Comparison of ENCODE assay signal across 9 mouse cellular contexts in the genomic region with DNA sequence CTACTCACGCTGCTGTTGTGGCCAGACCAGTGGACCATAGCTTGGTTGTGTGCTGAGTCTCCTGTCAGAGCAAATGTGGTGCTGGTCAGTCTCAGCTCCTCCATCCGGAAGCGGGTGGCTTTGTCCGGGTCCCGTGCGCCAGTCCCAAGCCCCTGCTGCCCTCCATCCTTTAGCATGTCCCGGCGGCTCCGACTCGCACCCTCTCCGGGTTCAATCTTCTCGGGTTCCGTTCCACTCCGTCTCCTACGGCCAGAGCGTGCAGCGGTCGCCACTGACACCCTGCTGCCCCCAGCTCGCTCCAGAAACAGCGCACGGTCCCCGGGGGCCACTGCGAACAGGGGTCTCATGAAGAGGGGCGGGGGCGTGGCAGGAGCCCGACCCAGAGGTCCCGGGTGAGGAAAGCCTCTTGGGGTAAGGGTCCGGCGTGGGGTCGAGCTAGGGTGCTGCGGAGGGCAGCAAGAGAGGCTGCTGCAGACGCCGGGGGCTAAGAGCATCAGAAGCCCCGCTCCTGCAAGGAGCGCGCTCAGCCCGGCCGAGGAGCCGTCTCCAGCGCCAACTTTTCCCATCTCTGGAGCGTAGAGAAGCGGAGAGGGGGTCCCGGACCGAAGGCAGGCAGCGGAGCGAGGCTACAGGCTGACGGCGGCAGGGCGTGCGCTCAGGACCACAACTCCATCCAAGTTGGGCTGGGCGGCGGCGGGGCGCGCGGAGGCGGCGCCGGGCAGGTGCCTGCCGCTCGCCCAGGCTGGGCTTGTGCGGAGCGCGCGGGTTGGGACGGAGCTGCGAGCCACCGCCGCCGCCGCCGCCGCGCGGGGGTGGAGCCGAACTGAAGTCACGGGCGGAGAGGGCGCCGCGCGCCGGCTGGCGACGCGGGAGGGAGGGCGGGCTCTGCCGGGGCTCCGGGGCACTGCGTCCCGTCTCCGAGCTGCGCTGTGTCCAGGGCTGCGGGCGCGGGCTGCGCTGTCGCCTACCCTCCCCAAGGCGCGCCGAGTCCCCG. TPM values are rescaled to one million over a fixed set of nuclear protein-coding genes. Genes with fewer than 3 reads are reported as not detected.
DNase-seq lines count a peak whose midpoint lies in the region; ATAC-seq lines count a peak whose summit lies in the region.
"Had no signal": no experiment of that assay in that cellular context is flagged by ENCODE, and none has a peak within 500 bp of the region (broad histone marks: within the 10 kb centered on the region; RNA-seq: fewer than 3 reads in every experiment).

A gene (minus strand): TSS at position 744 of the 994 bp plus-strand sequence.

- peak; percentile 70 for ATAC-seq in granulocyte monocyte progenitor cell, adult 5-6 weeks (replicated peaks; ENCODE audit: poor library complexity, severe bottlenecking)
- ATAC-seq in kidney, embryonic 14.5 days (ENCODE audit: low FRiP score, low TSS enrichment), result peak; percentile 93

- H3K27me3 ChIP-seq in kidney, embryonic 14.5 days (ENCODE audit: control insufficient read depth, insufficient read depth, low read length), result peaks cover 21% of the 10 kb centered on the region
- H3K27me3 ChIP-seq: CH12.LX had no signal

- peak within 1 kb of the TSS; percentile 70 for H3K4me3 ChIP-seq in kidney, embryonic 14.5 days (ENCODE audit: low read length)

- no peaks in the 10 kb centered on the region for H3K9me3 ChIP-seq in kidney, embryonic 14.5 days (ENCODE audit: control insufficient read depth, low read length)

- no peaks in the 10 kb centered on the region for H3K4me1 ChIP-seq in kidney, embryonic 14.5 days (ENCODE audit: control insufficient read depth, insufficient read depth, low read length)

- peak; percentile 66 to 74 for DNase-seq in left cerebral cortex, adult 18-20 months (ENCODE audit: low spot score in 2 of 2)
- no peak for DNase-seq in left cerebral cortex, adult 11 months (ENCODE audit: low spot score)
- peak; percentile 88 for DNase-seq in embryo, embryonic 11 days
- peak; percentile 27 for DNase-seq in liver
- DNase-seq in ovary, postnatal 10 days (ENCODE audit: low spot score), result peak; percentile 11
- DNase-seq in yolk sac, embryonic 10.5 days (ENCODE audit: low spot score), result peak; percentile 18

- H3K4me2 ChIP-seq in kidney, embryonic 14.5 days (replicated peaks; ENCODE audit: low read depth, low read length), result peak within 1 kb of the TSS; percentile 91

- no peak within 1 kb of the TSS for H3K27ac ChIP-seq in kidney, embryonic 14.5 days (ENCODE audit: low read depth, low read length)

- H3K9ac ChIP-seq in kidney, embryonic 14.5 days (ENCODE audit: low read depth, low read length), result peak within 1 kb of the TSS; percentile 53

- under 1% methylated on average over 99 of the region's 102 CpGs for WGBS in kidney, embryonic 14.5 days

- no peaks in the 10 kb centered on the region for H3K36me3 ChIP-seq in kidney, embryonic 14.5 days (ENCODE audit: control insufficient read depth, insufficient read depth, low read length)

RNA-seq across cellular contexts. Expression of the gene that starts here (rescaled TPM):
- 10 to 100 TPM; 36.9 to 38.9 TPM for total RNA-seq in left cerebral cortex, adult 18-20 months (2021)
- not detected in 2 replicates for total RNA-seq in granulocyte monocyte progenitor cell, adult 5-6 weeks (2014; fragmentation: Nextera tagmentation)
- not detected in 2 replicates for total RNA-seq in granulocyte monocyte progenitor cell, adult 5-6 weeks (2017)
- 2.5 TPM in 2 replicates for polyA plus RNA-seq in kidney, embryonic 14.5 days (2014; fragmentation: Nextera tagmentation; extraction: Ambion mirVana)

Comparison
In these comparisons a context has a peak if more than half of its experiments do, and no peak if none do; other contexts are left out.
1. RNA of the gene that starts here (total RNA-seq): 36.9 to 38.9 TPM in left cerebral cortex, adult 18-20 months; not detected in granulocyte monocyte progenitor cell, adult 5-6 weeks; every median in the first group is over 10 times any median in the second.
2. Peak in ATAC-seq in granulocyte monocyte progenitor cell, adult 5-6 weeks; RNA of the gene not detected or under 1 TPM.